8 mouse cellular contexts compared by ENCODE assay signal in genomic region chr6:125163801-125164657, GRCm38 (mm10). TPM values are rescaled to one million over a fixed set of nuclear protein-coding genes. Genes with fewer than 3 reads are reported as not detected.
DNase-seq lines count a peak whose midpoint lies in the region; ATAC-seq lines count a peak whose summit lies in the region.

No protein-coding gene starts in this region.

- peak overlapping the region; percentile 97 for H3K9ac ChIP-seq in heart, embryonic 14.5 days (ENCODE audit: low read length)
- H3K9ac ChIP-seq in midbrain, embryonic 13.5 days (replicated peaks) = peak overlapping the region; percentile 98

- H3K9me3 ChIP-seq in heart, embryonic 14.5 days (ENCODE audit: control insufficient read depth, low read length) = no peaks in the 10 kb centered on the region
- no peaks in the 10 kb centered on the region for H3K9me3 ChIP-seq in midbrain, embryonic 13.5 days

- H3K36me3 ChIP-seq in heart, embryonic 14.5 days (ENCODE audit: control insufficient read depth, insufficient read depth, low read length) = peaks cover 71% of the 10 kb centered on the region
- peaks cover 65% of the 10 kb centered on the region for H3K36me3 ChIP-seq in midbrain, embryonic 13.5 days

- peak; percentile 33 to 45 for DNase-seq in cerebellum, postnatal 10 days
- DNase-seq in cerebellum, adult 18-20 months = no peak
- DNase-seq in A20 (ENCODE audit: low read depth, low spot score) = peak; percentile 32
- peak; percentile 45 for DNase-seq in c-Kit-positive CD71-positive TER-119-positive erythroid progenitor cells, embryonic 14.5 days (ENCODE audit: low spot score)
- peak; percentile 82 to 94 for DNase-seq in kidney, postnatal 25 days
- no peak for DNase-seq in urinary bladder, postnatal 10 days (ENCODE audit: low spot score)

- 5% methylated on average over 20 of the region's 20 CpGs for WGBS in heart, embryonic 14.5 days
- WGBS in midbrain, embryonic 13.5 days = 4% methylated on average over 20 of the region's 20 CpGs

- no peak for ATAC-seq in heart, embryonic 14.5 days (ENCODE audit: insufficient number of reproducible peaks, insufficient read depth, low FRiP score, low read depth)
- ATAC-seq in midbrain, embryonic 13.5 days = peak; percentile 10; the same call in 1 of the 2 replicates

- H3K4me1 ChIP-seq in heart, embryonic 14.5 days (ENCODE audit: control insufficient read depth in 2 of 2, insufficient read depth in 2 of 2, low read length in 2 of 2) = peaks cover 24 to 45% of the 10 kb centered on the region in 2 experiments
- H3K4me1 ChIP-seq in midbrain, embryonic 13.5 days (replicated peaks) = peaks cover 57% of the 10 kb centered on the region

- peak overlapping the region; percentile 70 for H3K4me2 ChIP-seq in heart, embryonic 14.5 days (ENCODE audit: low read length)
- peak overlapping the region; percentile 96 for H3K4me2 ChIP-seq in midbrain, embryonic 13.5 days (replicated peaks)

- peak overlapping the region; percentile 76 to 86 for H3K4me3 ChIP-seq in heart, embryonic 14.5 days (ENCODE audit: control insufficient read depth in 1 of 2, insufficient read depth in 1 of 2, low read depth in 1 of 2, low read length in 2 of 2)
- peak overlapping the region; percentile 98 for H3K4me3 ChIP-seq in midbrain, embryonic 13.5 days (replicated peaks)

- H3K27ac ChIP-seq in heart, embryonic 14.5 days (replicated peaks in 1 of 2; ENCODE audit: control insufficient read depth in 1 of 2, insufficient read depth in 1 of 2, low read depth in 2 of 2, low read length in 2 of 2) = peak overlapping the region; percentile 98 to 100
- peak overlapping the region; percentile 94 for H3K27ac ChIP-seq in midbrain, embryonic 13.5 days

- no peaks in the 10 kb centered on the region for H3K27me3 ChIP-seq in heart, embryonic 14.5 days (ENCODE audit: control insufficient read depth, insufficient read depth, low read length)
- no peaks in the 10 kb centered on the region for H3K27me3 ChIP-seq in midbrain, embryonic 13.5 days

RNA-seq across cellular contexts. Expression of gene Gapdh, which starts 2.2 kb away (rescaled TPM):
- 4,765 and 5,242 TPM in 2 replicates for polyA plus RNA-seq in heart, embryonic 14.5 days (2014; fragmentation: Nextera tagmentation; extraction: Ambion mirVana)
- polyA plus RNA-seq in midbrain, embryonic 13.5 days (2015; fragmentation: Nextera tagmentation; extraction: Ambion mirVana) = 1,484 and 1,546 TPM in 2 replicates

RNA-seq across cellular contexts. Expression of gene Iffo1, which starts 19.0 kb away (rescaled TPM):
- polyA plus RNA-seq in heart, embryonic 14.5 days (2014; fragmentation: Nextera tagmentation; extraction: Ambion mirVana) = 8.7 and 9.7 TPM in 2 replicates
- 14.9 and 19.3 TPM in 2 replicates for polyA plus RNA-seq in midbrain, embryonic 13.5 days (2015; fragmentation: Nextera tagmentation; extraction: Ambion mirVana)

RNA-seq across cellular contexts. Expression of gene Ncapd2, which starts 27.5 kb away (rescaled TPM):
- 66.0 and 67.5 TPM in 2 replicates for polyA plus RNA-seq in heart, embryonic 14.5 days (2014; fragmentation: Nextera tagmentation; extraction: Ambion mirVana)
- polyA plus RNA-seq in midbrain, embryonic 13.5 days (2015; fragmentation: Nextera tagmentation; extraction: Ambion mirVana) = 101 and 103 TPM in 2 replicates

RNA-seq across cellular contexts. Expression of gene Mrpl51, which starts 27.6 kb away (rescaled TPM):
- polyA plus RNA-seq in heart, embryonic 14.5 days (2014; fragmentation: Nextera tagmentation; extraction: Ambion mirVana) = 261 and 264 TPM in 2 replicates
- polyA plus RNA-seq in midbrain, embryonic 13.5 days (2015; fragmentation: Nextera tagmentation; extraction: Ambion mirVana) = 163 and 165 TPM in 2 replicates

RNA-seq across cellular contexts. Expression of gene Nop2, which starts 32.3 kb away (rescaled TPM):
- 35.3 and 36.6 TPM in 2 replicates for polyA plus RNA-seq in heart, embryonic 14.5 days (2014; fragmentation: Nextera tagmentation; extraction: Ambion mirVana)
- 43.2 and 45.9 TPM in 2 replicates for polyA plus RNA-seq in midbrain, embryonic 13.5 days (2015; fragmentation: Nextera tagmentation; extraction: Ambion mirVana)

Comparison
In these comparisons a context has a peak if more than half of its experiments do, and no peak if none do; other contexts are left out.
1. DNase-seq: peak in cerebellum, postnatal 10 days (2 of 2), A20 (single experiment), c-Kit-positive CD71-positive TER-119-positive erythroid progenitor cells, embryonic 14.5 days (single experiment) and kidney, postnatal 25 days (2 of 2); none in cerebellum, adult 18-20 months (0 of 2) and urinary bladder, postnatal 10 days (single experiment).